Mouse (Mus musculus): ENCODE data around the gene Retn.

- TF ChIP-seq E2F4 (IDR thresholded peaks at IDR 0.05; ENCODE audit: insufficient read depth) (no peak), TCF3 (IDR thresholded peaks at IDR 0.05; ENCODE audit: insufficient read length, low read depth) (no peak)
These were observed 29.9 kb downstream of the Retn start for GRCm38 (mm10) chr8:3685422-3685821.

Data from myocyte (in vitro differentiated cells).